Mouse (Mus musculus) G1E-ER4 (cell line): ENCODE measurements around the gene Tnrc6b. TPM values are rescaled to one million over a fixed set of nuclear protein-coding genes. Genes with fewer than 3 reads are reported as not detected.

Experiments
- GATA1 ChIP-seq: IDR thresholded peaks from one replicate; pipeline ENCODE4 v1.8.0; 2012; ENCODE audit warnings: low read length, inconsistent platforms
- polyA plus RNA-seq: library from polyadenylated mRNA; stranded (reverse); fragments of >175 nt; gene quantifications from 2 replicates; pipeline ENCODE4 v1.2.3, GENCODE M21; 2012

The Tnrc6b gene
- 19.5 and 22.6 TPM in 2 replicates for polyA plus RNA-seq

GRCm38 (mm10) chr15:80710608-80711363 lies at the start of gene Tnrc6b:
Tnrc6b (plus strand) TSS chr15:80711313.
- no peak for TF ChIP-seq GATA1

- no peak for TF ChIP-seq GATA1
Measured at GRCm38 (mm10) chr15:80664444-80664843, 46.7 kb upstream of the Tnrc6b start.

- TF ChIP-seq GATA1 = no peak
Measured at GRCm38 (mm10) chr15:80671295-80672252, 39.5 kb upstream of the Tnrc6b start, which contains the start of gene Fam83f. Fam83f (plus strand) TSS chr15:80671847.

DNA sequence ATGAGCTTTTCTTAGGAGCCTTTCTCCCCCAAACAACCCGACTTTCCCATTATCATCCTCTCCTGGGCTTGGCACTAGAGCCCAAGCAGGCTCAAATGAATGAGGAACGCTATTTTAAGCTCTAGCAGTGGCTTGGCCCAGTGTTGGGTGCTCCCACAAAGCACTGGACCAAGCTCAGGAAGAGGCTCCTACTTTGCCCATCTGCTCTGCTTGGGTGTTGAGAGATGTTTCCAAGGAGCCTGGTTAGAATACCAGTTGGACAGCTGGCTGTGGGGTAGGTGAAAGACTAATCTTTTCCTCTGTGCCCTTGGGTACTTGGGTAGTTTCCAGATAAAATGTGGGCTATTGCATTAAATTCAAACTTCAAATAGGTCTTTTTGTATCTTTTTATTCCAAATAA lies 38.3 kb upstream of the Tnrc6b start:
- no peak for TF ChIP-seq GATA1

GRCm38 (mm10) chr15:80673337-80674095 lies 37.6 kb upstream of the Tnrc6b start:
- TF ChIP-seq GATA1 = no peak

GRCm38 (mm10) chr15:80674700-80675099 lies 36.4 kb upstream of the Tnrc6b start:
- no peak for TF ChIP-seq GATA1

DNA sequence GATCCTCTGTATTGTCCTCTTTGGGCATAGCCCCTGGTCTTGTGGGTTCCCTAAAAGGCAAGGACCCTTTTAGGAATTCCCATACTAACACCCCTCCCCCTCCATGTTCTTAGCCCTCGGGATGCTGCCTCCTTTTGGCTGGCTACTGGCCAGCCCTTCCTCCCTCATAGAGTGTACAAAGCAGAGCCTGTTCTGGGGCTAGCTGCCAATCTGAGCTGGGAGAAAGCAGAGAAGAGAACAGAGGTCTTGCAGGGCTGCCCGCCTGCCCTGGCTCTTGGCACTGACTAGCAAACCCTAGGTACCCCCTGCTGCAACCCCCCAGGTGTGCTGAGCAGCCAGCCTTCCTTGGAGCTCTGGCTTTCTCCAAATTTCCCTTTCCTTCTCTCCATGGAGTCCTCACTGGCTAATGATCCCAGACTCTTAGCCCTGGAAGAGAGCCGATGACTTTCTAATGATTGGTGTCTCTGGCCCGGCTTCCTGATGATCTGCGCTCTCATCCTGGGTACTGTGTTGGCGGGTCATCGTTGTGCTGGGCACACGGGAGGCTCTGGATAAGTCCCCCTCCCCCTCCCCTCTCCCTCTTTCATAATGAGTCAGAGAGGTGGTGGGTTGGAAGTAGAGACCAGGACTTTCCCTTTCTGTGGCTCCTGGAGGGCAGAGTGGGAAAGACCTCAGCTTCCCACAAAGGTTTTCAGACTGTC lies 31.4 kb upstream of the Tnrc6b start:
- no peak for TF ChIP-seq GATA1

DNA sequence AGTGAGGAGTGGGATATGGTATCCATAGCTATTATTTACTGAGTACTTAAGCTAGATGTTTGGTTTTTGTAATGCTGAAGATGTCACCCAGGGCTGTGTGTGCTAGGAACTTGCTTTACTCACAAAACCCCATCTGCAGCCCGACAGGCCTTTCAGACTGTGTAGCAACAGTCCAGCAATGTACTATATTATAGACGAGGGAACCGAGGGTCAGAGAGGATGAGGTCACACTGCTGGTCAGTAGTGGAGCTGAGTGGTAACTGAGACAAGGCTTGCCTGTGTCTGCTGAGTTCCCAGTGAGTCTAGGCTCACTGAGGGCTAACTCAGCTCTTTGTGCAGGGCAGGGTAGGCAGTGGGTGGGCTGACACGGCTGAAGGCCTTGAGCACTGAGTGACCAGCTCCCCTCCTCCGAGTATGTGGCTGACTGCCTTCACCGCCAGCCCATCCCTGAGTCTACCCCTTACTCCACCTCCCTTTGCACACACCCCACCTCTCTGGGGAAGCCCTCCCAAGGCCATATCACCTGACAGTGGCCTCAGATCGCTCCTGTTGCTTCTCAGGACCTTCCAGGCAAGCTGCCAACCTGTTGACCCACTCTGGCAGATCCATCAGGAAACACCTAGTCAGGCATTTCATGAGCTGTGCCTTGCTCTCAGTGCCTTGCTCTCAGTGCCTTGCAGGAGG lies 30.6 kb upstream of the Tnrc6b start:
- TF ChIP-seq GATA1 = no peak

DNA sequence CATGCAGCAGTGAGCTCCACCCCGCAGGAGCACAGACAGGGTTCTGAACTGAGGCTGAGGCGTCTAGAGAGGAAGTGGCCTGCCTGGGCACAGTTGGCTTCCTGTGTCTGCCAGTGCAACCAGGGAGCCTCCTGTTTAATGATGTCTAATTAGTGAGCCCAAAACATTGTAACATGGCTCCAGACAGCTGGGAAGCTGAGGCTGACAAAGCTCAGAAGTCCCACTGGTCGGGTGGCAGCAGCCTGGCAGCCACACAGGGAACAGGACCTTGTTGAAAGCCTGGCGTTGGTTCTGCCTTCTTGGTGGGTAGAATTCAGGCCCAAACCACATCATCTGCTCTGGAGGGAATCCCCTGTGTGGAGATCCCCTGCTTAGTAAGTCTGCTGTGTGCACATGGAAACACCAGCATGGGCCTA lies 29.6 kb upstream of the Tnrc6b start:
- no peak for TF ChIP-seq GATA1

DNA sequence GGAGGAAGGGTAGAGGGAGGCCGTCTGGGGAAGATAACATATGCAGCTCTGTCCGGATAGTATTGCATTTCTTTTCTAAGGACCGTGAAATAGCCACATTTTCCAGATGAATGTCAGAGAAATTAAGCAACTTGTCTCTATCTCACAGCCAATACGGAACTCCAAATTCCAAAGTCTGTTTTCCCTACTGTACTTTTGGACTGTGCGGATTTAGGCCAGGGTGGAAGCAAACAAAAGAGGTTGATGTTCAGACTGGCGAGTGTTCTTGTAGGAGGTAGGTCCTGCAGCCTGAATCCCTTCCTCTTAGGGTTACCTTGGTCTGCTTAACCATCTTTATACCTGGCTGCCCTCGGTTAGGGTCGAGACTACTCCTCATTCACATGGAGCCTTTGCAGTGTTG lies 28.8 kb upstream of the Tnrc6b start:
- TF ChIP-seq GATA1 = no peak

GRCm38 (mm10) chr15:80683151-80683550 lies 28.0 kb upstream of the Tnrc6b start:
- TF ChIP-seq GATA1 = no peak

GRCm38 (mm10) chr15:80683990-80684389 lies 27.1 kb upstream of the Tnrc6b start:
- no peak for TF ChIP-seq GATA1

GRCm38 (mm10) chr15:80684786-80685602 lies 26.1 kb upstream of the Tnrc6b start:
- TF ChIP-seq GATA1 = no peak

DNA sequence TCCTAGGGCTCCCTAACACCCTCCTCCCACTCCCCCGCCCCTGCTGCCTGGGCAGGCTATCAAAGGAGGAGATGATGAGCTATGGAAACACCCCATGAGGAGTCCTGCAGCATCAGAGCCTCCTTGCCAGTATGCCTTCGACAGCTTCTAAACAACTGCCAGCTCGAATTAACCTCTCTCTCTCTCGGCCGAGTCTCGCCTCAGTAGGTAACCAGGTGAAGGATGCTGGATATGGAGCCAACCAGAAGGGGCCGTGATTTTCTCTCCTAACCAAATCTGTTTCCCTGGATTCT lies 25.6 kb upstream of the Tnrc6b start:
- no peak for TF ChIP-seq GATA1
